Mouse (Mus musculus) neural tube, embryonic 14.5 days (tissue): Measurements from ENCODE around the gene Ehbp1. TPM values are rescaled to one million over a fixed set of nuclear protein-coding genes. Genes with fewer than 3 reads are reported as not detected.

Experiments used
- ATAC-seq: fragments of 200-750 bp; cut with Nextera tagmentation; 2 replicates; pipeline ENCODE4 v1.8.0; 2017; ENCODE audit warnings: low read depth, mild to moderate bottlenecking, moderate TSS enrichment, moderate library complexity
- H3K27ac ChIP-seq: fragments of 300-500 bp; sonication (generic); 2 replicates; pipeline ENCODE4 v1.5.1; 2014; ENCODE audit warnings: low read depth, mild to moderate bottlenecking, control low read depth, low read length, moderate library complexity, mixed read lengths
- H3K27me3 ChIP-seq: fragments of 300-500 bp; sonication (generic); 2 replicates; pipeline ENCODE4 v1.6.1; 2014; ENCODE audit warnings: low read length; ENCODE audit not compliant: control insufficient read depth, insufficient read depth
- H3K36me3 ChIP-seq: fragments of 300-500 bp; sonication (generic); 2 replicates; pipeline ENCODE4 v1.6.1; 2014; ENCODE audit warnings: low read length, mixed read lengths; ENCODE audit not compliant: control insufficient read depth, insufficient read depth
- H3K4me1 ChIP-seq: fragments of 300-500 bp; sonication (generic); 2 replicates; pipeline ENCODE4 v1.6.1; 2014; ENCODE audit warnings: low read length; ENCODE audit not compliant: control insufficient read depth, insufficient read depth
- H3K4me2 ChIP-seq: fragments of 300-500 bp; sonication (generic); 2 replicates; pipeline ENCODE4 v1.6.1; 2014; ENCODE audit warnings: mild to moderate bottlenecking, low read depth, low read length, control low read depth
- H3K4me3 ChIP-seq: fragments of 300-500 bp; sonication (generic); 2 replicates; pipeline ENCODE4 v1.5.1; 2014; ENCODE audit warnings: low read depth, low read length, control low read depth, mixed read lengths
- H3K9ac ChIP-seq: fragments of 300-500 bp; sonication (generic); replicated peaks from 2 replicates; pipeline ENCODE4 v1.6.1; 2014; ENCODE audit warnings: low read depth, mild to moderate bottlenecking, control low read depth, low read length, mixed read lengths
- H3K9me3 ChIP-seq: fragments of 300-500 bp; sonication (generic); 2 replicates; pipeline ENCODE4 v1.6.1; 2016; ENCODE audit warnings: low read length; ENCODE audit not compliant: control insufficient read depth
- WGBS: fragments of 180-500 bp; shearing (Covaris S2); extraction: QIAGEN DNeasy Blood & Tissue Kit; methylation state at CpG from one replicate; pipeline ENCODE4 v1.1.7; 2014; 5-methylcytosine and 5-hydroxymethylcytosine counted together
- polyA plus RNA-seq: library from polyadenylated mRNA; unstranded; fragments of >200 nt; fragmentation: Nextera tagmentation; extraction: Ambion mirVana; gene quantifications from 2 replicates; pipeline ENCODE4 v1.2.1, GENCODE M21; 2014

Gene Ehbp1
- polyA plus RNA-seq, 1 experiment from 2014 or later: 35.2 TPM

DNA sequence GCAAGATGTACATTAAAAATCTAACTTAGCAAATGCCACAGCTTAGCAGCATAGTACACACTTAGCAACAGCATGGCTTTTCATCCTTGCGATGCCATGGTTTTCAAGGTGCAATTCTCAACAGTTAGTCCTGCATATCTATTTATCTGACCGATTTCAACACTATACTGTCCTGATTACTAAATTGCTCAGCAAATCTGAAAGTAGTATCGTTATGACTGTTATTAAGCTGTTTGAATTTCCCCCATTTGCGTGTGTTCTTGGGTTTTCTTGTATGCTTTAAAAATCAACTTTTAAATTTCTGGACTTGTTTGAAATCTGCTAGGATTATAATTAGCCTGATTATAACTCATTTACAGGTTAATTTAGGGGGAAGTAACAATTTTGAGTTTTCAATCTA is 184.2 kb downstream of the Ehbp1 start:
- Histone ChIP-seq H3K27ac (no peak overlapping the region), H3K4me2 (no peak overlapping the region), H3K9me3 (no peaks in the 10 kb centered on the region), H3K27me3 (no peaks in the 10 kb centered on the region), H3K4me3 (no peak overlapping the region), H3K9ac (no peak overlapping the region), H3K36me3 (no peaks in the 10 kb centered on the region), H3K4me1 (no peaks in the 10 kb centered on the region)
- WGBS: 93% methylated on average over 4 of the region's 4 CpGs
- ATAC-seq: no peak

DNA sequence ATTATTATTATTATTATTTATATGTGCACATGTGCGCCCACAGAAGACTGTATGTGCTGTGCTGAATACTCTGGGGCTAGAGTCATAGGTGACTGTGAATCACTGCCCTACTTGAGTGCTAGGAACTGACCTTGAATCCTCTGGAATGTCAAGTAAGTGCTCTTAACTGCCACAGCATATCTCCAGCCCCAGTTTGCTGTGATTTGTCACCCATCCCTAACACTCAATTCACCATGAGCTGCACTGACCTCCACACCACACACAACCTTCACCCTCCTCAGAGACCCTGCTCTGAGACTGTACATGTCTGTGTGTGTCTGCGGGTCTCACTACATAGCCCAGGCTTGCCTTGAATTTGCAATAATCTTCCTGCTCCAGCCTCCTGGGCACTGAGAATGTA is 185.9 kb downstream of the Ehbp1 start:
- Histone ChIP-seq H3K4me2 (no peak overlapping the region), H3K27me3 (no peaks in the 10 kb centered on the region), H3K9ac (no peak overlapping the region), H3K9me3 (no peaks in the 10 kb centered on the region), H3K36me3 (no peaks in the 10 kb centered on the region), H3K4me3 (no peak overlapping the region), H3K27ac (no peak overlapping the region), H3K4me1 (no peaks in the 10 kb centered on the region)
- WGBS: 100% methylated on average over 2 of the region's 2 CpGs
- no peak for ATAC-seq

DNA sequence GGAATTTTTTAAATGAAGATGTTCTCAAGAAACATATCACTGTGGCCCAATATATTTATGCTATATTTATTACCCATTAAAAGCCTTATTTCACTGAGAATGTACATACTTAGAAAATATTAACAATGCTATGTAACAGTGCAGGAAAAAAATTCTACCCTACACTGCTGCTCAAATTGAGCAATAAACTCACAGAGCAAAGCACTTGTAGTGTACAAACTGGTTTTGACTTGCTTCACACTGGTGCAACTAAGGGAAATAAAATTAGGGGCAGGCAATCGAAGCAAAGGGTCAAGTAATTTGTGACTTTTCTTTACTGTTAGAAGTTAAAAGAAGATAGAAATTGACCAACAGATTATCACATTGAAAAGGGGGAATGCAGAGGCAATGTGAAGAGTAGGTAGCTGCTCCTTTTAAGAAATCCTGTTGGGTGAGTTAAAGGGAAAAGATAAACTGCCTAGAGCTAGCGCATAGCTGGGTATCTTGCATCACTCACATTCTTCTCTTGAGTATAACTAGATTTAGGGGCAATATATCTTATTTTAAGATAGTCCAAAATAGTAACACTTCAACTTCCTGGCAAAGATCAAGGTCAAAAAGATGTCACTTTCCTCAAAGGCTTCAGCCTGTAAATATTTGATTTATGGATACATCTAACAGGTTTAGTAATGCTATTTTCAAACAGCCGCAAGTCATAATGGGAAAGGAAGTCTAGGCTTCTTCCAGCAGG is 186.6 kb downstream of the Ehbp1 start:
- no peaks in the 10 kb centered on the region for H3K4me1 ChIP-seq
- no peaks in the 10 kb centered on the region for H3K36me3 ChIP-seq
- no peak overlapping the region for H3K4me3 ChIP-seq
- no peak overlapping the region for H3K9ac ChIP-seq
- no peaks in the 10 kb centered on the region for H3K27me3 ChIP-seq
- no peaks in the 10 kb centered on the region for H3K9me3 ChIP-seq
- H3K27ac ChIP-seq: no peak overlapping the region
- H3K4me2 ChIP-seq: no peak overlapping the region
- 83% methylated on average over 3 of the region's 3 CpGs for WGBS
- no peak for ATAC-seq

DNA sequence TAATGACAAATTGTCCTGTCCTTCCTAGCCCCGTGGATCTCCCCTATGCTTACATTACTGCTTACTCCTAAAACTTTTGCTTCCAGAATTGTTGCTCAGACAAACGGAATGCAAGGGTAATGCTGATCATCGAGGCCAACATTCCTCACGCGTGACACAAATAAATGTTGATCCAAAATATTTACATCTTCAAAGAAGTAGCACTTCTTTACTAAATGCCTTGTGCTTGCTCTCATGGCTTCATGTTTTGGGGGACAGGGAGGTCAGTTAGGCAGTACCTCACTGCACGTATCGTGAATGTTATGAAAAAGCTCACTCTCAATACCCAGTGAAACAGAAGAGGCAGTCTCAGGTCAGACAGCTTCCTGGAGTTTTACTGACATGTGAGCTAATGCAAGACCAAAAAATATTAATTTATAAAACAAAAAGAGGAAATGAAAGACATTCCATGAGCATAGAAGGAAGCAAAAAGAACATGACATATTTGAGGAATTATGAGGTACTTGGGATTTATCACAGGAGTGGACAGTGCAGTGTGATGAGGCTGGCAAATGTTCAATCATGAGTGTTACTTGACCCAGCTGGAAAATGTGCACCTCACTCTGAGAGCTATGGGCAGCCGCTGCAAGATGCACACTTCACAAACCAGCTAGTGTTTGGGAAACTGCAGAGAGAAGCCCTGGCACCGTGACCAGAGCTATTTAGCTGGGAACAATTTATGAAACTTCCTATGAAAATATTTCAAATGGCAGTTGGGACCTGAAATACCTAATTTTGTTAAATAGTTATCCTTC is 187.4 kb downstream of the Ehbp1 start:
- Histone ChIP-seq H3K4me3 (no peak overlapping the region), H3K9me3 (no peaks in the 10 kb centered on the region), H3K4me2 (no peak overlapping the region), H3K36me3 (no peaks in the 10 kb centered on the region), H3K4me1 (no peaks in the 10 kb centered on the region), H3K27me3 (no peaks in the 10 kb centered on the region), H3K27ac (no peak overlapping the region), H3K9ac (no peak overlapping the region)
- 84% methylated on average over 9 of the region's 9 CpGs for WGBS
- no peak for ATAC-seq

DNA sequence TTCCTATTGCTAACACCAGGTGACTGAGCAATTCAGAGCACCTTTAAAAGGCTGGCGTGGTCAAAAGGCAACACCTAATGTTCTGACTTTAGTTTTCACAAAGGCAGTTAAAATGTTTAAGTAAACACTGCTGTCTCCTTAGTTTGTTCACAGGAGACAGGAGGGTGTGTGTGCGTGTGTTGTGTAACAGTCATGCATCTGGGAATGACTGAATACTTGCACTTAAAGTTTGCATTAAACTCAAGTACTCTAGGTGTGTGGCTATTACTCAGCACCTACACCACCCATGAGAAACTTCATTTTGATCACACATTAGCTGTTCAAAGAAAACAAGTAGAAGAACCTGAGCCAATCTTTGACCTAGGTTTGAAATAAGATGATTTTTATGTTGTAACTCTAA is 201.4 kb downstream of the Ehbp1 start:
- Histone ChIP-seq H3K36me3 (no peaks in the 10 kb centered on the region), H3K4me3 (no peak overlapping the region), H3K27ac (no peak overlapping the region), H3K9me3 (no peaks in the 10 kb centered on the region), H3K4me1 (no peaks in the 10 kb centered on the region), H3K4me2 (no peak overlapping the region), H3K27me3 (no peaks in the 10 kb centered on the region), H3K9ac (no peak overlapping the region)
- 83% methylated on average over 2 of the region's 2 CpGs for WGBS
- no peak for ATAC-seq

DNA sequence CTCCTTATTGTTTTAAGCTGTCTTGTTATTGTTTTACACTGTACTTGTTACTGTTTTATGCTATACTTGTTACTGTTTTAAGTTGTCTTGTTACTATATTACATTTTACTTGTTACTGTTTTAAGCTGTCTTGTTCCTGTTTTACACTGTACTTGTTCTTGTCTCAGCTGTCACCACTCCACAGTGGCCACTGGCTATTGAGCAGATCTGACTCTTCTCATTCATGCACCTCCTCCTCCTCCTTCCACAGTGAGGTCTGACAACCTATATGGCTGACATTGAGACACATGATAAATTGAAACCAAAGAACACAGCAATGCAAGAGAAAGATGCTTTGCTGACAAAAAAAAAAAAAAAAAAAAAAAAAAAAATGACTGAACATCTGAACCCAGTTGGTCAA is 203.6 kb downstream of the Ehbp1 start:
- ATAC-seq: no peak
- no peaks in the 10 kb centered on the region for H3K4me1 ChIP-seq
- H3K27me3 ChIP-seq: no peaks in the 10 kb centered on the region
- no peak overlapping the region for H3K4me2 ChIP-seq
- H3K9me3 ChIP-seq: no peaks in the 10 kb centered on the region
- no peak overlapping the region for H3K4me3 ChIP-seq
- no peak overlapping the region for H3K27ac ChIP-seq
- H3K9ac ChIP-seq: no peak overlapping the region
- no peaks in the 10 kb centered on the region for H3K36me3 ChIP-seq

DNA sequence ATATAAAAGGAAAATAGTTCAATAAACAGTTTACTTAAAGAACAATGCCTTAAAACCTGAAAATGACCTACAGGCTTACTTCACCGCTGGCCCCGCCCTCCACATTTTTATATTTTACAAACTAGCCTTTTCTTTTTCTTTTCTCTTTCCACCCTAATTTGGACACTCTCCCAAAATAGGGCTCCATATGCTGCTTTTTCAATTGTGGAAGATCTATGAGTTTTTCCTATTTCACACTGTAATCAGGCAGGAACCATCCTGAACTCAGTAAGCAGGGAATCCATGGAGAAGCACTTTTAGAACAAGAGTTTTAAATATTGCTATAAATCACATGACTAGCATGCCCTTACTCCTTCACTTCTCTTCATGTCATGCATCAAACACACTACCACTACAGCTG is 216.9 kb downstream of the Ehbp1 start:
- no peak for ATAC-seq
- H3K9me3 ChIP-seq: no peaks in the 10 kb centered on the region
- H3K9ac ChIP-seq: no peak overlapping the region
- no peaks in the 10 kb centered on the region for H3K36me3 ChIP-seq
- WGBS: 99% methylated on average over 2 of the region's 2 CpGs
- no peaks in the 10 kb centered on the region for H3K4me1 ChIP-seq
- no peaks in the 10 kb centered on the region for H3K27me3 ChIP-seq
- H3K4me2 ChIP-seq: no peak overlapping the region
- H3K27ac ChIP-seq: no peak overlapping the region
- H3K4me3 ChIP-seq: no peak overlapping the region

DNA sequence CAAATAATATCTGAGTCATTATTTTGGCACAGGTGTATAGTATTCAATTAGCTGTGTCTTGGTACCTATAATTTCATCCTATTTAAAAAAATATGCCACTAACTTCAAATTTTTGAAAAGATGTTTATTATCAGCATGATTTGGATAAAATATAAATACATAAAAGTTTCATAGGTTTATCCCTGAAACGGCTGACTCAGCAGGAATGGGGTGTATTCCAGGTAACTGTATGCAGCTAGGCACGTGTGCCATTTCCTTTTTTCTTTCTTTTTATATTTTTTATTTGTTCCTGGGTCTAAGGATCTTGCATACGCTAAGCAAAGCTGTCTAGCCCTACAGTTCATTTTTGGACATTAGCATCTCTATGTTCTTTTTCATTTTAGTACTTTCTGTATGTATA is 223.2 kb downstream of the Ehbp1 start:
- no peak for ATAC-seq
- Histone ChIP-seq H3K4me2 (no peak overlapping the region), H3K4me3 (no peak overlapping the region), H3K27me3 (no peaks in the 10 kb centered on the region), H3K27ac (no peak overlapping the region), H3K4me1 (no peaks in the 10 kb centered on the region), H3K9ac (no peak overlapping the region), H3K9me3 (no peaks in the 10 kb centered on the region), H3K36me3 (no peaks in the 10 kb centered on the region)
- WGBS: 89% methylated on average over 3 of the region's 3 CpGs

DNA sequence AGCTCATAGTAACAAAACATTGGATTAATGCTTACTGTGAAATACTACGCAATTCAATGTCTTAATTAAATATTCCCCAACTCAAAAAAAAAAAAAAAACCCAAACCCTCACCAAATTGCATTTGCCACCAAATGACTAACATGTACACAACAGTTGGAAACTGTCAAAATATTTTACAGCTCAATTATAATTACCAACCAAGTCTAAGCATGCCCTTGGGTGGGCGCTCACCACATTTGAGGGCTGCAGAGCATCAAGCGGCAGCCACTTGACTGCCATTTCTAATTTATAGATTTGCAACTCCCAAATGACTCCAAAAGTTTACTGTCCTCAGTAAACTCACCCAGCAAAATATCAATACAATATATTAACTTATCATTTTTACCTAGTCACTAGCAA is 229.9 kb downstream of the Ehbp1 start:
- Histone ChIP-seq H3K9me3 (no peaks in the 10 kb centered on the region), H3K27me3 (no peaks in the 10 kb centered on the region), H3K4me2 (no peak overlapping the region), H3K36me3 (no peaks in the 10 kb centered on the region), H3K9ac (no peak overlapping the region), H3K4me1 (no peaks in the 10 kb centered on the region), H3K27ac (no peak overlapping the region), H3K4me3 (no peak overlapping the region)
- no peak for ATAC-seq
- 79% methylated on average over 3 of the region's 3 CpGs for WGBS
